1 mouse cellular context compared by ENCODE assay signal in genomic region chr2:34431701-34432372, GRCm38 (mm10).
TF ChIP-seq lines count a peak whose summit lies in the region.

No protein-coding gene starts in this region.

TF ChIP-seq in MEL, 35 proteins besides CTCF, POLR2A, EP300 and RAD21 (continued from another document):
- peak; percentile 96 for TF ChIP-seq POLR2AphosphoS2 (IDR thresholded peaks at IDR 0.05; ENCODE audit: low read length)
- peak; percentile 9; the same call in 1 of the 2 replicates for TF ChIP-seq NELFE (IDR thresholded peaks at IDR 0.05; ENCODE audit: low read depth, low read length)
- TF ChIP-seq ETS1 (IDR thresholded peaks at IDR 0.05; ENCODE audit: low read depth, low read length): no peak
- TF ChIP-seq E2F4 (IDR thresholded peaks at IDR 0.05; ENCODE audit: borderline replicate concordance, low read depth, low read length): no peak
